In the genomic region with DNA sequence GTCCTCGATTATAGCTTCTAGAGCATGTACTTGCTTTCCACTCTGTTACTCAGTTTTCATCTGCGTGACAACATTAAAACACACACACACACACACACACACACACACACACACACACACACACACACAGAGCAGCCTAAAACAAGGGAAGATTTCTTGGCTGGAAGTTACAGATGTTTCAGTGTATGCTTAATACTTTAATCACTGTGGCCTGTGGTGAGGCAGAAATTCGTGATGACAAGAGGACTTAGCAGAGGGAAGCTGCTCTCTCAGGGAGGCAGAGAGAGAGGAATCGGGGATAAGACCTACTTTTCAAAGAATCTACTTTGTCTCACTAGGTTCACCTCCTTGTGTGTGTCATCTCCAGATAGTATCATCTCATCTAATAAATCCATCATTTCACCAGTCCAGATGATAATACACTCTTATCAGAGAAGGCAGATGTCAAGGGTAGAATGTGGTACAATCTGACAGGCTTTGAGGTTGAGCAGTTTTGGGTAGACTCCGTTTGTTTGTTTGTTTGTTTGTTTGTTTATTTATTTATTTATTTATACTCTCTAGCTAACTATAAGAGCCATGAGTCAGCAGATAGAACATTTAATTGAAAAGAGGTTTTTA, we compare ENCODE assay signal across 8 mouse cellular contexts. TPM values are rescaled to one million over a fixed set of nuclear protein-coding genes. Genes with fewer than 3 reads are reported as not detected.
DNase-seq lines count a peak whose midpoint lies in the region; ATAC-seq and TF ChIP-seq lines count a peak whose summit lies in the region.

No protein-coding gene starts in this region.

- intact Hi-C loops in gastrocnemius, adult 2 months (cut with DNase I): loop anchor here (5.0 kb wide), 3 partner anchors 47 to 183 kb away; partner anchors contain the start of gene Dgkh

- peak overlapping the region; percentile 95 for H3K4me3 ChIP-seq in gastrocnemius, adult 2 months
- H3K4me3 ChIP-seq in E14TG2a.4 (replicated peaks; ENCODE audit: low read length): peak overlapping the region; percentile 93
- H3K4me3 ChIP-seq in forebrain, postnatal 0 days (ENCODE audit: low read depth, low read length): no peak overlapping the region
- peak overlapping the region in 1 of 2 experiments; percentile 73; a peak in 2 of 4 replicates for H3K4me3 ChIP-seq in liver, embryonic 14.5 days (ENCODE audit: insufficient read depth in 1 of 2, low read depth in 2 of 2, low read length in 2 of 2)

- H3K9ac ChIP-seq in forebrain, postnatal 0 days: no peak overlapping the region
- peak overlapping the region; percentile 66 for H3K9ac ChIP-seq in liver, embryonic 14.5 days (replicated peaks)

- no peaks in the 10 kb centered on the region for H3K9me3 ChIP-seq in E14TG2a.4 (ENCODE audit: low read length)
- H3K9me3 ChIP-seq in forebrain, postnatal 0 days (ENCODE audit: low read length): no peaks in the 10 kb centered on the region
- no peaks in the 10 kb centered on the region for H3K9me3 ChIP-seq in liver, embryonic 14.5 days (ENCODE audit: control insufficient read depth, low read length)

- peak overlapping the region; percentile 87 for H3K4me2 ChIP-seq in forebrain, postnatal 0 days (ENCODE audit: low read depth)
- H3K4me2 ChIP-seq in liver, embryonic 14.5 days (ENCODE audit: low read depth): peak overlapping the region; percentile 68

- no peak for TF ChIP-seq EP300 in liver, embryonic 14.5 days (IDR thresholded peaks at IDR 0.05; ENCODE audit: low read depth)

- DNase-seq in gastrocnemius, adult 2 months: no peak
- DNase-seq in gastrocnemius, postnatal 25 days: no peak
- DNase-seq in forebrain, postnatal 0 days: no peak
- DNase-seq in liver, embryonic 14.5 days (ENCODE audit: low read depth in 3 of 3, low spot score in 3 of 3): no peak
- DNase-seq in spleen, adult 18-20 months: no peak
- DNase-seq in urinary bladder, postnatal 36 days (ENCODE audit: low spot score in 2 of 2): no peak
- DNase-seq in cerebellum, adult 11 months: no peak

- 64% methylated on average over 5 of the region's 5 CpGs for WGBS in forebrain, postnatal 0 days
- 39% methylated on average over 5 of the region's 5 CpGs for WGBS in liver, embryonic 14.5 days (ENCODE audit: insufficient replicate concordance)

- H3K27ac ChIP-seq in gastrocnemius, adult 2 months: peak overlapping the region; percentile 94
- no peak overlapping the region for H3K27ac ChIP-seq in forebrain, postnatal 0 days (ENCODE audit: low read depth, low read length)
- H3K27ac ChIP-seq in liver, embryonic 14.5 days: no peak overlapping the region; the same call in 1 of the 2 replicates

- ATAC-seq in forebrain, postnatal 0 days: no peak
- no peak for ATAC-seq in liver, embryonic 14.5 days (ENCODE audit: insufficient read depth)

- H3K4me1 ChIP-seq in E14TG2a.4 (replicated peaks; ENCODE audit: low read depth, low read length): peaks cover 33% of the 10 kb centered on the region
- H3K4me1 ChIP-seq in forebrain, postnatal 0 days (ENCODE audit: insufficient read depth): no peaks in the 10 kb centered on the region
- H3K4me1 ChIP-seq in liver, embryonic 14.5 days (replicated peaks; ENCODE audit: control insufficient read depth in 2 of 2, insufficient read depth in 2 of 2, low read length in 1 of 2): peaks cover 14 to 26% of the 10 kb centered on the region in 2 experiments

- no peaks in the 10 kb centered on the region for H3K36me3 ChIP-seq in E14TG2a.4 (ENCODE audit: insufficient read depth, low read length)
- no peaks in the 10 kb centered on the region for H3K36me3 ChIP-seq in forebrain, postnatal 0 days (ENCODE audit: insufficient read depth)
- no peaks in the 10 kb centered on the region for H3K36me3 ChIP-seq in liver, embryonic 14.5 days (replicated peaks; ENCODE audit: control insufficient read depth, insufficient read depth, low read depth)

- H3K27me3 ChIP-seq in E14TG2a.4 (ENCODE audit: insufficient read depth, low read length): no peaks in the 10 kb centered on the region
- no peaks in the 10 kb centered on the region for H3K27me3 ChIP-seq in forebrain, postnatal 0 days (ENCODE audit: insufficient read depth, low read length)
- H3K27me3 ChIP-seq in liver, embryonic 14.5 days (ENCODE audit: control insufficient read depth, insufficient read depth, low read length): no peaks in the 10 kb centered on the region

- TF ChIP-seq CTCF in gastrocnemius, adult 2 months (IDR thresholded peaks at IDR 0.05): no peak
- no peak for TF ChIP-seq CTCF in E14TG2a.4 (conservative IDR thresholded peaks at IDR 0.05; ENCODE audit: low read length)
- TF ChIP-seq CTCF in forebrain, postnatal 0 days (IDR thresholded peaks at IDR 0.05; ENCODE audit: low read depth): no peak
- no peak for TF ChIP-seq CTCF in liver, embryonic 14.5 days (IDR thresholded peaks at IDR 0.05; ENCODE audit: low read depth)

RNA-seq across cellular contexts. Expression of gene Vwa8, which starts 1.2 kb away (rescaled TPM):
- 10 to 100 TPM; 64.5 to 83.1 TPM for total RNA-seq in gastrocnemius, adult 2 months (2021)
- 10 to 100 TPM; 57.0 to 64.3 TPM for total RNA-seq in gastrocnemius, postnatal 25 days (2021)
- 11.6 and 13.9 TPM in 2 replicates for total RNA-seq in forebrain, postnatal 0 days (2014; rRNA removed)
- 4.7 and 5.1 TPM in 2 replicates for polyA plus RNA-seq in forebrain, postnatal 0 days (2015; fragmentation: Nextera tagmentation; extraction: Ambion mirVana)
- polyA plus RNA-seq in liver, embryonic 14.5 days (2012; rRNA removed): 4.8 and 6.4 TPM in 2 replicates
- 8.1 and 8.3 TPM in 2 replicates for polyA plus RNA-seq in liver, embryonic 14.5 days (2014; fragmentation: Nextera tagmentation; extraction: Ambion mirVana)
